Mouse (Mus musculus): Measurements from ENCODE around the gene Clybl. TPM values are rescaled to one million over a fixed set of nuclear protein-coding genes. Genes with fewer than 3 reads are reported as not detected.

Gene Clybl
- polyA plus RNA-seq, 1 experiment from 2014 or later: 25.8 TPM

GRCm38 (mm10) chr14:122349761-122350160 is 168.3 kb downstream of the Clybl start:
- 87% methylated on average over 4 of the region's 4 CpGs for WGBS
- Histone ChIP-seq H3K4me3 (replicated peaks; ENCODE audit: low read length) (no peak overlapping the region), H3K27ac (ENCODE audit: low read length) (no peak overlapping the region), H3K36me3 (ENCODE audit: control insufficient read depth, insufficient read depth, low read length) (no peaks in the 10 kb centered on the region), H3K9ac (ENCODE audit: low read length) (no peak overlapping the region), H3K27me3 (ENCODE audit: control insufficient read depth, insufficient read depth, low read length) (no peaks in the 10 kb centered on the region), H3K4me1 (ENCODE audit: control insufficient read depth, insufficient read depth, low read length) (no peaks in the 10 kb centered on the region), H3K4me2 (ENCODE audit: low read depth, low read length) (no peak overlapping the region), H3K9me3 (replicated peaks; ENCODE audit: control insufficient read depth, low read length) (no peaks in the 10 kb centered on the region)
- ATAC-seq (ENCODE audit: insufficient read depth, low FRiP score): no peak

- no peak for ATAC-seq (ENCODE audit: insufficient read depth, low FRiP score)
- Histone ChIP-seq H3K9ac (ENCODE audit: low read length) (no peak overlapping the region), H3K9me3 (replicated peaks; ENCODE audit: control insufficient read depth, low read length) (no peaks in the 10 kb centered on the region), H3K4me1 (ENCODE audit: control insufficient read depth, insufficient read depth, low read length) (no peaks in the 10 kb centered on the region), H3K27me3 (ENCODE audit: control insufficient read depth, insufficient read depth, low read length) (no peaks in the 10 kb centered on the region), H3K4me3 (replicated peaks; ENCODE audit: low read length) (no peak overlapping the region), H3K27ac (ENCODE audit: low read length) (no peak overlapping the region), H3K36me3 (ENCODE audit: control insufficient read depth, insufficient read depth, low read length) (no peaks in the 10 kb centered on the region), H3K4me2 (ENCODE audit: low read depth, low read length) (no peak overlapping the region)
- 86% methylated on average over 8 of the region's 8 CpGs for WGBS
These were observed 169.3 kb downstream of the Clybl start for GRCm38 (mm10) chr14:122350766-122351165.

- H3K36me3 ChIP-seq (ENCODE audit: control insufficient read depth, insufficient read depth, low read length): no peaks in the 10 kb centered on the region
- H3K27me3 ChIP-seq (ENCODE audit: control insufficient read depth, insufficient read depth, low read length): no peaks in the 10 kb centered on the region
- H3K4me2 ChIP-seq (ENCODE audit: low read depth, low read length): no peak overlapping the region
- WGBS: 72% methylated on average over 4 of the region's 4 CpGs
- no peak for ATAC-seq (ENCODE audit: insufficient read depth, low FRiP score)
- H3K27ac ChIP-seq (ENCODE audit: low read length): no peak overlapping the region
- H3K4me3 ChIP-seq (replicated peaks; ENCODE audit: low read length): no peak overlapping the region
- H3K9ac ChIP-seq (ENCODE audit: low read length): no peak overlapping the region
- H3K9me3 ChIP-seq (replicated peaks; ENCODE audit: control insufficient read depth, low read length): no peaks in the 10 kb centered on the region
- no peaks in the 10 kb centered on the region for H3K4me1 ChIP-seq (ENCODE audit: control insufficient read depth, insufficient read depth, low read length)
These were observed 175.8 kb downstream of the Clybl start for GRCm38 (mm10) chr14:122357316-122357715.

- no peaks in the 10 kb centered on the region for H3K27me3 ChIP-seq (ENCODE audit: control insufficient read depth, insufficient read depth, low read length)
- no peaks in the 10 kb centered on the region for H3K9me3 ChIP-seq (replicated peaks; ENCODE audit: control insufficient read depth, low read length)
- no peak overlapping the region for H3K4me2 ChIP-seq (ENCODE audit: low read depth, low read length)
- H3K27ac ChIP-seq (ENCODE audit: low read length): no peak overlapping the region
- H3K4me1 ChIP-seq (ENCODE audit: control insufficient read depth, insufficient read depth, low read length): no peaks in the 10 kb centered on the region
- no peak for ATAC-seq (ENCODE audit: insufficient read depth, low FRiP score)
- no peak overlapping the region for H3K4me3 ChIP-seq (replicated peaks; ENCODE audit: low read length)
- no peak overlapping the region for H3K9ac ChIP-seq (ENCODE audit: low read length)
- no peaks in the 10 kb centered on the region for H3K36me3 ChIP-seq (ENCODE audit: control insufficient read depth, insufficient read depth, low read length)
- WGBS: 75% methylated on average over 3 of the region's 3 CpGs
These were observed 177.1 kb downstream of the Clybl start for GRCm38 (mm10) chr14:122358592-122358991.

GRCm38 (mm10) chr14:122359136-122359905 is 177.8 kb downstream of the Clybl start:
- Histone ChIP-seq H3K4me2 (ENCODE audit: low read depth, low read length) (no peak overlapping the region), H3K27ac (ENCODE audit: low read length) (no peak overlapping the region), H3K4me1 (ENCODE audit: control insufficient read depth, insufficient read depth, low read length) (no peaks in the 10 kb centered on the region), H3K36me3 (ENCODE audit: control insufficient read depth, insufficient read depth, low read length) (no peaks in the 10 kb centered on the region), H3K27me3 (ENCODE audit: control insufficient read depth, insufficient read depth, low read length) (no peaks in the 10 kb centered on the region), H3K9ac (ENCODE audit: low read length) (no peak overlapping the region), H3K9me3 (replicated peaks; ENCODE audit: control insufficient read depth, low read length) (no peaks in the 10 kb centered on the region), H3K4me3 (replicated peaks; ENCODE audit: low read length) (no peak overlapping the region)
- no peak for ATAC-seq (ENCODE audit: insufficient read depth, low FRiP score)
- WGBS: 83% methylated on average over 23 of the region's 23 CpGs

- 73% methylated on average over 9 of the region's 9 CpGs for WGBS
- no peak for ATAC-seq (ENCODE audit: insufficient read depth, low FRiP score)
These were observed 180.3 kb downstream of the Clybl start for GRCm38 (mm10) chr14:122361807-122362206.

GRCm38 (mm10) chr14:122363156-122363555 is 181.7 kb downstream of the Clybl start:
- Histone ChIP-seq H3K4me1 (ENCODE audit: control insufficient read depth, insufficient read depth, low read length) (no peaks in the 10 kb centered on the region), H3K9me3 (replicated peaks; ENCODE audit: control insufficient read depth, low read length) (no peaks in the 10 kb centered on the region), H3K9ac (ENCODE audit: low read length) (no peak overlapping the region), H3K4me2 (ENCODE audit: low read depth, low read length) (no peak overlapping the region), H3K4me3 (replicated peaks; ENCODE audit: low read length) (no peak overlapping the region), H3K27me3 (ENCODE audit: control insufficient read depth, insufficient read depth, low read length) (no peaks in the 10 kb centered on the region), H3K36me3 (ENCODE audit: control insufficient read depth, insufficient read depth, low read length) (no peaks in the 10 kb centered on the region), H3K27ac (ENCODE audit: low read length) (no peak overlapping the region)
- no peak for ATAC-seq (ENCODE audit: insufficient read depth, low FRiP score)
- 23% methylated on average over 6 of the region's 6 CpGs for WGBS

More at GRCm38 (mm10) chr14:122361807-122362206, 180.3 kb downstream of the Clybl start:
- no peaks in the 10 kb centered on the region for H3K27me3 ChIP-seq (ENCODE audit: control insufficient read depth, insufficient read depth, low read length)
- no peak overlapping the region for H3K9ac ChIP-seq (ENCODE audit: low read length)
- H3K27ac ChIP-seq (ENCODE audit: low read length): no peak overlapping the region
- no peak overlapping the region for H3K4me2 ChIP-seq (ENCODE audit: low read depth, low read length)
- no peaks in the 10 kb centered on the region for H3K9me3 ChIP-seq (replicated peaks; ENCODE audit: control insufficient read depth, low read length)
- H3K4me3 ChIP-seq (replicated peaks; ENCODE audit: low read length): no peak overlapping the region
- no peaks in the 10 kb centered on the region for H3K4me1 ChIP-seq (ENCODE audit: control insufficient read depth, insufficient read depth, low read length)
- H3K36me3 ChIP-seq (ENCODE audit: control insufficient read depth, insufficient read depth, low read length): no peaks in the 10 kb centered on the region

GRCm38 (mm10) chr14:122364026-122364425 is 182.5 kb downstream of the Clybl start:
- no peaks in the 10 kb centered on the region for H3K36me3 ChIP-seq (ENCODE audit: control insufficient read depth, insufficient read depth, low read length)
- ATAC-seq (ENCODE audit: insufficient read depth, low FRiP score): no peak
- 91% methylated on average over 3 of the region's 3 CpGs for WGBS
- no peak overlapping the region for H3K27ac ChIP-seq (ENCODE audit: low read length)
- no peak overlapping the region for H3K4me2 ChIP-seq (ENCODE audit: low read depth, low read length)
- no peak overlapping the region for H3K9ac ChIP-seq (ENCODE audit: low read length)
- H3K27me3 ChIP-seq (ENCODE audit: control insufficient read depth, insufficient read depth, low read length): no peaks in the 10 kb centered on the region
- H3K4me3 ChIP-seq (replicated peaks; ENCODE audit: low read length): no peak overlapping the region
- no peaks in the 10 kb centered on the region for H3K4me1 ChIP-seq (ENCODE audit: control insufficient read depth, insufficient read depth, low read length)
- no peaks in the 10 kb centered on the region for H3K9me3 ChIP-seq (replicated peaks; ENCODE audit: control insufficient read depth, low read length)

- Histone ChIP-seq H3K4me2 (ENCODE audit: low read depth, low read length) (no peak overlapping the region), H3K36me3 (ENCODE audit: control insufficient read depth, insufficient read depth, low read length) (no peaks in the 10 kb centered on the region), H3K4me1 (ENCODE audit: control insufficient read depth, insufficient read depth, low read length) (no peaks in the 10 kb centered on the region), H3K27ac (ENCODE audit: low read length) (no peak overlapping the region), H3K27me3 (ENCODE audit: control insufficient read depth, insufficient read depth, low read length) (no peaks in the 10 kb centered on the region), H3K9ac (ENCODE audit: low read length) (no peak overlapping the region), H3K9me3 (replicated peaks; ENCODE audit: control insufficient read depth, low read length) (no peaks in the 10 kb centered on the region), H3K4me3 (replicated peaks; ENCODE audit: low read length) (no peak overlapping the region)
- 83% methylated on average over 28 of the region's 28 CpGs for WGBS
- ATAC-seq (ENCODE audit: insufficient read depth, low FRiP score): no peak
These were observed 185.9 kb downstream of the Clybl start for GRCm38 (mm10) chr14:122367252-122367868.

Data from stomach, embryonic 16.5 days (tissue).